Mouse (Mus musculus) lung, embryonic 16.5 days (tissue): ENCODE results near the gene Btbd3. TPM values are rescaled to one million over a fixed set of nuclear protein-coding genes. Genes with fewer than 3 reads are reported as not detected.

ENCODE experiments used
- ATAC-seq: fragments of 200-750 bp; cut with Nextera tagmentation; 2 replicates; pipeline ENCODE4 v1.8.0; 2017; ENCODE audit warnings: low read depth, mild to moderate bottlenecking, moderate library complexity
- H3K27ac ChIP-seq: fragments of 300-500 bp; sonication (generic); 2 replicates; pipeline ENCODE4 v1.5.1; 2014; ENCODE audit warnings: mild to moderate bottlenecking, control low read depth, low read length
- H3K27me3 ChIP-seq: fragments of 300-500 bp; sonication (generic); 2 replicates; pipeline ENCODE4 v1.6.1; 2014; ENCODE audit warnings: low read depth, low read length, mixed read lengths; ENCODE audit not compliant: control insufficient read depth, insufficient read depth
- H3K36me3 ChIP-seq: fragments of 300-500 bp; sonication (generic); 2 replicates; pipeline ENCODE4 v1.6.1; 2014; ENCODE audit warnings: low read length; ENCODE audit not compliant: control insufficient read depth, insufficient read depth
- H3K4me1 ChIP-seq: fragments of 300-500 bp; sonication (generic); replicated peaks from 2 replicates; pipeline ENCODE4 v1.6.1; 2014; ENCODE audit warnings: low read length, mixed read lengths; ENCODE audit not compliant: control insufficient read depth, insufficient read depth
- H3K4me2 ChIP-seq: fragments of 300-500 bp; sonication (generic); 2 replicates; pipeline ENCODE4 v1.6.1; 2014; ENCODE audit warnings: low read depth, low read length, control low read depth
- H3K4me3 ChIP-seq: fragments of 300-500 bp; sonication (generic); 2 replicates; pipeline ENCODE4 v1.5.1; 2014; ENCODE audit warnings: mild to moderate bottlenecking, low read length, control low read depth
- H3K9ac ChIP-seq: fragments of 300-500 bp; sonication (generic); 2 replicates; pipeline ENCODE4 v1.6.1; 2014; ENCODE audit warnings: low read length, control low read depth
- H3K9me3 ChIP-seq: fragments of 300-500 bp; sonication (generic); 2 replicates; pipeline ENCODE4 v1.6.1; 2016; ENCODE audit warnings: low read length; ENCODE audit not compliant: control insufficient read depth
- WGBS: fragments of 180-500 bp; shearing (Covaris S2); extraction: QIAGEN DNeasy Blood & Tissue Kit; methylation state at CpG from one replicate; pipeline ENCODE4 v1.1.7; 2014; 5-methylcytosine and 5-hydroxymethylcytosine counted together
- polyA plus RNA-seq: library from polyadenylated mRNA; unstranded; fragments of >200 nt; fragmentation: Nextera tagmentation; extraction: Ambion mirVana; gene quantifications from 2 replicates; pipeline ENCODE4 v1.2.1, GENCODE M21; 2015

Gene Btbd3
- polyA plus RNA-seq, 1 experiment from 2014 or later = 52.8 TPM

DNA sequence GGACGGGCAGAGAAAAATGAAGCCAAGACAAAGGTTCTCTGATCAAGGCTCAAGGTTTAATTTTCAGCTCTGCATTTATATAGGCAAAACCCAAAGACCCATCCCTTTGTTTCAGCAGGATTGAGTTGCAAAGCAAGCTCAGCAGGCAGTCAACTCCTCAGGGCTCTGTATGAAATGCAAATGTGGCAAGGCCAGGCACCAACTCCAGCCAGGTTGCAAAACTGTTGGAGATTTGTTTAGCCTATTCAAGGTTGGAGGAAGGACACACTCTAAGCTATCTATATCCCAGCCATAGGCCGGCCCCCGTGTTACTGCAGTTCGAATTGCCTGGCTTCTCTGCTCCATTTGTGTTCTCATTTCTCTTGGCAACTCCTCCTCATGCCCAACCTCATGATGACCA lies 259.2 kb downstream of the Btbd3 start:
- no peaks in the 10 kb centered on the region for H3K9me3 ChIP-seq
- no peak for ATAC-seq
- no peak overlapping the region for H3K9ac ChIP-seq
- no peak overlapping the region for H3K4me2 ChIP-seq
- H3K36me3 ChIP-seq = no peaks in the 10 kb centered on the region
- no peak overlapping the region for H3K27ac ChIP-seq
- 64% methylated on average over 4 of the region's 4 CpGs for WGBS
- no peaks in the 10 kb centered on the region for H3K27me3 ChIP-seq
- H3K4me3 ChIP-seq = no peak overlapping the region
- H3K4me1 ChIP-seq = no peaks in the 10 kb centered on the region

DNA sequence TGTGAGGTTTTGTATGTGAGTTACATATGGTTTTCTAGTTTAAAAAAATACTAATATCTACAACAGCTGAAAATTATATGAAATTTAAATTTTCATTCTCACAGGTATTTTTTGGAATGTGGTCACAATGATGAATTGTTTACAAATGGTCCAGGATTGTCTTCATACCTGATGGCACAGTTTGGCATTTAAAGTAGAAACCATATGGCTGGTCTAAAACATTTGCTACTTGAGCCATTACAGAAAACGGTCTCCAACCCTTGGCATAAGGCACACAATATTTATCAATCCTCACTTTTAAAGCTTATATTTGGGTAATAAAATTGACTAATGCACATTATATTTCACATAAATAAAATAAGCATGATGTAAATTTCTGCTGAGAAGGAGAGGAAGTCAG lies 272.1 kb downstream of the Btbd3 start:
- no peaks in the 10 kb centered on the region for H3K4me1 ChIP-seq
- H3K27ac ChIP-seq = no peak overlapping the region
- no peaks in the 10 kb centered on the region for H3K27me3 ChIP-seq
- H3K4me3 ChIP-seq = no peak overlapping the region
- H3K4me2 ChIP-seq = no peak overlapping the region
- H3K36me3 ChIP-seq = no peaks in the 10 kb centered on the region
- no peak overlapping the region for H3K9ac ChIP-seq
- H3K9me3 ChIP-seq = no peaks in the 10 kb centered on the region
- WGBS = 61% methylated on average over 1 of the region's 1 CpGs
- ATAC-seq = no peak

DNA sequence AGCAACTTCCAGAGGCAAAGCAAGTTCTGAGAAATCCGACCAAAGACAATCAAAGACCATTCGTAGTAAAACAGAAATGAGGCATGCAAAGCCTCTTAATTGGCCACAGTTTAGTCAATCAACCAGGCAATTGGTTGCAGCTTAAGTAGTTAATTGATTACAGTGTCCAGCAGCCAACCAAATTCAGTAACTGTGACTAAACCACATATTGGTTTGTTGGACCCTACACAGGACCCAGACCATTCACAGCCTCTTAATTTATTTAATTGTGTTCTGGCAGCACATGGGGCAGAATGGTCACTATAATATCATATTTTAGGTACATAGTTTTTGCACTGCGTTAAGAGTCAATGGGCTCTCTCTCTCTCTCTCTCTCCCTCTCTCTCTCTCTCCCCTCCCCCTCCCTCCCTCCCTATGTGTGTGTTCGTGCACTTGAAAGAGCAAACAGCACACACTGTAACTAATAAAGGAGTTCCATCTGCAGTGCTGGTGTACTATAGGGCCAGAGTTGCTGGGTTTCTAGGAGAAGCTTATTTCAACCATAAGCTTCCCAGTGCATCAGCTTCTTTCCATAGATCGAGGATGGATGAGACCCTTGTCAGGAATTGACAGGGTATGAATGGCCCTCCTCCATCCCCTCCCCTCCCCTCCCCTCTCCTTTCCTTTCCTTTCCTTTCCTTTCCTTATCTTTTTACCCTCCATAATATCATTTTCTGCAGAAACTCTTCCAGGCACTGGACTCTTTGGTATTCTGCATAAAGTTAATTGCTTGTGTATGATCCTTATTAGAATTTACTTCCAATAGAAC lies 275.0 kb downstream of the Btbd3 start:
- Histone ChIP-seq H3K9ac (no peak overlapping the region), H3K4me1 (no peaks in the 10 kb centered on the region), H3K4me3 (no peak overlapping the region), H3K27ac (no peak overlapping the region), H3K9me3 (no peaks in the 10 kb centered on the region), H3K36me3 (no peaks in the 10 kb centered on the region), H3K4me2 (no peak overlapping the region), H3K27me3 (no peaks in the 10 kb centered on the region)
- 62% methylated on average over 5 of the region's 5 CpGs for WGBS
- no peak for ATAC-seq

DNA sequence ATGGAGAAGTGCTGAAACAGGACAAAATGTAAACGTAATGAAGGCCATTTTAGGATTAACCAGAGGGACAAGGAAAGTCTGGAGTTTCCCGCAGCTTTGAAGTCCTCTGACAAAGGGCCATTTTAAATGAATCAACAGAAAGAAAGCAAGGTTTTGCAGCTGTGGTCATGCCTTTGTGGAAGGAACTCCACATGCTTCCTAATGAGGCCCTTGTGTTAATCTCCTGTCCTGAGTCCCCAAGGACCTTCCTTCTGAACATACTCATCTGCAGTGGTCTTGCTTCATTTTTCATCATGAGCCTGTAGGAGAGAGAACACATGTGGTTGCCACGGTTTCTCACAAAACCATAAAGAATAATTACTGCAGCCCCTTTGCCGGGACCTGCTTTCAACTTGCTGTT lies 275.6 kb downstream of the Btbd3 start:
- no peak for ATAC-seq
- H3K9me3 ChIP-seq = no peaks in the 10 kb centered on the region
- no peak overlapping the region for H3K4me2 ChIP-seq
- no peak overlapping the region for H3K27ac ChIP-seq
- no peak overlapping the region for H3K9ac ChIP-seq
- no peaks in the 10 kb centered on the region for H3K36me3 ChIP-seq
- no peaks in the 10 kb centered on the region for H3K27me3 ChIP-seq
- WGBS = 52% methylated on average over 4 of the region's 4 CpGs
- H3K4me1 ChIP-seq = no peaks in the 10 kb centered on the region
- no peak overlapping the region for H3K4me3 ChIP-seq

DNA sequence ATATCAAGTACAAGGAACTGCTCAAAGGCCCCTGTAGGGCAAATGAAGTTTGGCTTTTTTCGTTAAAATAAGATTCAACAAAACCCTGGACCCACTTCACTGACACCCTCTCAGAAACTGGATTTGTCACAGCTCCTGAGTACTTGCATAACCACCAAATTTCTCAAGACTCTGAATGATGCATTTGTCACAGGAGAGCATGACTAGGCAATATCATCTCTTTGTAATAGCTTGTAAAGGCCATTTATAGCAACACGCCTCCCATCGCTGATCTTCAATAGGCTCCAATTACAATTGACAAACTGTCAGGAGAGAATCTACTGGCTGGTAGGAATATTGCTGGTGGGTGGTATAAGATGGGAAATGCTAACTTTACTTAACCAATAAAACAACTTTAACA lies 283.3 kb downstream of the Btbd3 start:
- no peaks in the 10 kb centered on the region for H3K36me3 ChIP-seq
- no peak overlapping the region for H3K9ac ChIP-seq
- no peaks in the 10 kb centered on the region for H3K27me3 ChIP-seq
- H3K9me3 ChIP-seq = no peaks in the 10 kb centered on the region
- no peak overlapping the region for H3K27ac ChIP-seq
- 86% methylated on average over 3 of the region's 3 CpGs for WGBS
- no peak overlapping the region for H3K4me3 ChIP-seq
- H3K4me1 ChIP-seq = no peaks in the 10 kb centered on the region
- ATAC-seq = no peak
- H3K4me2 ChIP-seq = no peak overlapping the region

DNA sequence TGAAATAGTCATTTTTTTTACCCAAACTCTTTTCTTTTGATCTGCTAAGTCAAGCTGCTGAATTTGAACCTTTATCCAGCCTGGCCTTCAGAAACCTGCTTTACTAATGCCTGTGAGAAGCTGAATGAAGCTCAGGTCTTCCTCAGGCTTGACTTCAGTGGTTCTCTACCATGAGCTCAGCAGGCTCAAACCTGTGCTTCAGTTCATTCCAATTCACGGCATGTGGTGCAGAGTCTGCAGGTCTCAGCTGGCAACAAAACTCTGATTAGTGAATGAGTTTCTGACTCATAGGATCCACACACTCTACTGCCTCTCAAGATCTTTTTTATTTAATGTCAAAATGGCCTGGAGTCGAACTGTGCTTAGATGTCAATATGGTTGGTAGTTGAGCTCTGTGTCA lies 292.6 kb downstream of the Btbd3 start:
- no peak overlapping the region for H3K9ac ChIP-seq
- H3K36me3 ChIP-seq = no peaks in the 10 kb centered on the region
- H3K27me3 ChIP-seq = no peaks in the 10 kb centered on the region
- WGBS = 71% methylated on average over 2 of the region's 2 CpGs
- no peaks in the 10 kb centered on the region for H3K4me1 ChIP-seq
- ATAC-seq = no peak
- H3K27ac ChIP-seq = no peak overlapping the region
- no peak overlapping the region for H3K4me2 ChIP-seq
- H3K4me3 ChIP-seq = no peak overlapping the region
- no peaks in the 10 kb centered on the region for H3K9me3 ChIP-seq

DNA sequence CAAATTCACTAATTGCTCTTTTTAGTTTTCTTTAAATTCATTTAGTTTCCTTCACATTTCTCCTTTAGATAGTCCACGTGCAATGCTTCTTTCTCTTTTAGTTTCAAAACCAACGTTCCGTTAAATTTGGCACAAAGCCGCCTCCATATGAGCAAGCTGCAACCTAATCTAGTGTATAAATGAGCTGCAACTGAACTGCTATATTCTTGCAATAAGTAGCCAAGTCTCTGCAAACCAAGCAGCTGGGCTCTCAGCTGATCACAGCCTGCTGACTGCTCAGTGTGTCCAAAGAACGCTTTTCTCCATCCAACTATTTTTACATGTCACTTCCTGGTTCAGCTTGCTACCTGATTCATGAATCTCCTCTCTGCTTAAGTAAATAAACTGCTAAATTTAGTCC lies 295.2 kb downstream of the Btbd3 start:
- Histone ChIP-seq H3K4me3 (no peak overlapping the region), H3K9me3 (no peaks in the 10 kb centered on the region), H3K36me3 (no peaks in the 10 kb centered on the region), H3K27me3 (no peaks in the 10 kb centered on the region), H3K4me1 (no peaks in the 10 kb centered on the region), H3K4me2 (no peak overlapping the region), H3K27ac (no peak overlapping the region), H3K9ac (no peak overlapping the region)
- 42% methylated on average over 5 of the region's 5 CpGs for WGBS
- peak; percentile 92 for ATAC-seq

DNA sequence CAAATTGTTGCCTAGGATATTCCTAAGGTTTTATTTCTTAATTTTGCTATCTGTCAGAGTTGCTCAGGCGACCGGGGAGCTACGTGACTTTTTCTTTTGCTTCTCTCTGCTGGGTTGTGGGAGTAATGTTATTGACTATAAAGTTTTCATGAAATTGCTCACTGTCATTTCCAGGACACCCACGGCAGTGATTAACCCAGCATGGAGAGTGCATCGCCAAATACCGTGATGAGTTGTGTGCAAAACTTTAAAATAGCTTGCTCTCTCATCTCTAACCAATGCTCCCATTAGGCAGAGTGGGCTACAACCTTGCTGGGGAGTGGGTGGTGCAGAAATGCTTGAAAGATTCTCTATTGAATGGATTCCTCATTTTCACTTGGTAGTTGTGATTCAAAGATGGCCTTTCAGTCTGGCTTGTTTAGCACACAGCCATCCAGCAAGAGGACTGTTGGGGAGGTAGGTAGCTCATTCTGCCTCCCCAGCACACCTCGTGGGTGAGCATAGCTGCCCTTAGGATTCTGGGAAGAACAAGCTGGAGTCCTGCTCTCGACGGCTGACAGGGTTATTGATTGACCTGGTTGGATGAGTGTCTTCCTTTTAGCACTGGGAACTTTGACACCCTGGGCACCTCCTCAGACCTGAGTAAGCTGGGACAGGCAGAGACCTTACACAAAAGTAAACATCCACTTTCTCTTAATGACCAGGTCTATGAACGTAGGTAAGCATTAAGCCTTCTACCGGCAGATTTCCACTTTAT lies 298.9 kb downstream of the Btbd3 start:
- no peak overlapping the region for H3K27ac ChIP-seq
- H3K9me3 ChIP-seq = no peaks in the 10 kb centered on the region
- no peaks in the 10 kb centered on the region for H3K36me3 ChIP-seq
- no peaks in the 10 kb centered on the region for H3K4me1 ChIP-seq
- H3K4me2 ChIP-seq = no peak overlapping the region
- H3K27me3 ChIP-seq = no peaks in the 10 kb centered on the region
- H3K4me3 ChIP-seq = no peak overlapping the region
- no peak for ATAC-seq
- H3K9ac ChIP-seq = no peak overlapping the region
- WGBS = 69% methylated on average over 11 of the region's 11 CpGs

DNA sequence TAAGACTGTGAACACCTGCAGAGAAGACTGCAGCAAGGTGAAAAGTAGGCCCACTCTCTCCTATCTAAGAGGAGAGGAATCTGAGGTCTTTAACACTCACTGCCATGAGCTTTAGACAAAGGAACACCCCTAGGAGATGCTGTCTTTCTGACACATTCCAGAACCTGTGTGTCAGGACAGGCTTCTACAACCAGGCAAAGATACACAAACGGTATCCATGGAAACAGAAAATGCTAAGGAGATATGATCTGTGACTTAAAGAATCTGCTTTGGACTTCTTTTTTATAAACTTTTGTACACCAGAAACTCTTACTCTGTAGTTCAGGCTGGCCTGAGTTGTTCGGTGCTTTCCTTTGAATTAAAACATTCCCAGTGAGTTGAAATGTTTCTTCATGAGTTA lies 329.6 kb downstream of the Btbd3 start:
- ATAC-seq = no peak
- WGBS = 74% methylated on average over 2 of the region's 2 CpGs
- Histone ChIP-seq H3K27ac (no peak overlapping the region), H3K4me3 (no peak overlapping the region), H3K4me2 (no peak overlapping the region), H3K9ac (no peak overlapping the region), H3K36me3 (no peaks in the 10 kb centered on the region), H3K27me3 (no peaks in the 10 kb centered on the region), H3K4me1 (no peaks in the 10 kb centered on the region), H3K9me3 (no peaks in the 10 kb centered on the region)
